Mouse (Mus musculus) c-Kit-negative CD71-positive TER-119-positive erythroid progenitor cells, embryonic 14.5 days (primary cell): Measurements from ENCODE around the gene Cyren.

Experiments
- DNase-seq: peaks from one replicate; pipeline ENCODE4 v3.0.0-alpha.2; 2013; ENCODE audit warnings: low read depth, low spot score

Cyren gene

DNA sequence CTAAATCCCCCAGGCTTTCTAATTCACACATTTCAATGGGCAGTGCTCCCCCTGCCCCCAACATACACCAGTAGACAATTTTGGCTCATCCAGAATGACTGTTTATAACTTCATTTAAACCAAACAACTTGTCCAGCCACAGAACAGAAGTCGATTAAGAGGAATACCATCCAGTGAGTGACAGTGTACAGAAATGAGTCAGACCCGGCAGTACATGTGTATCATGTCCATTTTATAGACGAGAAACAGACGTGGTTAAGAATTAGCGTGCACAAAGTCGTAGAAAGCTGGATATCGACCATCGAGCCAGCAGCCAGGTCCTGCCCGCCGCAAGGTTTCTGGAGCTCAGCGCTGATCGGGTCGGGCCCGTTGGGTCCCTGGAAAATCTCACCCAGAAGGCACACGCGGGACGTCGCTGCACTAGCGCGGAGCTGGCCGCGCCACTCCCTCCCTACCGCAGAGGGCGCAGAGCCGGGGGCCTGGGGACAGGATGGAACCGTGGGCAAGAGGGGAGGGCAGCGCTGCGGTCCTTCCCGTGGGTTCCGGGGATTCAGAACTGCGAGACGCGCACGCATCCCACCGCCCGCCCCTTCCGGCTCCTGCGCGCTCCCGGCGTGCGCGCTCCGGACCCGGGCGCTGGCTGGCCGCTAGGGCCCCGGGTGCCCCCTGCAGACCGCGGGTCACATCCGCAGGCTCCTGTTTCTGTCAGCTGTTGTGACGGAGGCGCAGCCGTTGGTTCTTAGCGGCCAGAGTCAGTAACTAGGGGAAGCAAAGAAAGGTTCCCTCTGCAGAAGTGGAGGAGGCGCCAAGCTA, at the start of gene Cyren:
TSS of gene Cyren (minus strand) at position 552 of the 813 bp plus-strand sequence.
- DNase-seq: peak; percentile 67

- DNase-seq: no peak
These were observed 49.7 kb upstream of the Cyren start for GRCm38 (mm10) chr6:34927594-34927993.

GRCm38 (mm10) chr6:34927156-34927555, 49.3 kb upstream of the Cyren start:
- peak; percentile 56 for DNase-seq

- DNase-seq: no peak
These were observed 44.1 kb upstream of the Cyren start for GRCm38 (mm10) chr6:34921941-34922340.

DNA sequence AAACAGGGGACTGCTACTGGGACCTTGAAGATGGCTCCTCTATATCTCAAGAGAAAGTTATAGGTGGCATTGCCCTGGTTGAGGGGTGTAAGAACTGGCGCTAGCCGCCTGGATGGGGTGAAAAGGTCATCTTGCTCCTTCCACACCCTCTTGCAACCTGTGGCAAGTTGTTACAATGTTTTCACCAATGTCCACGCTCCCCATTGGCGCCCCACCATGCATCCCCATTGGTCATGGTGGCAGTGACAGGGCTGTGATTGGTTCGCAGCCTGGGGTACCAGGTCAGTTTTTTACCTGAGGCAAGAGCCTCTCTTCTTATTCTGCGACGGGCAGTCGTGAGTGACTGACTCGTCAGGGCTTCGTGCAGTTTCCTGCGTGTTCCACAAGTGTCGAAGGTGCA, 42.8 kb upstream of the Cyren start:
- no peak for DNase-seq

- no peak for DNase-seq
These were observed 42.1 kb upstream of the Cyren start, which contains the start of gene Stra8 for GRCm38 (mm10) chr6:34919956-34920355. Gene Stra8 (plus strand): TSS chr6:34920163.

DNA sequence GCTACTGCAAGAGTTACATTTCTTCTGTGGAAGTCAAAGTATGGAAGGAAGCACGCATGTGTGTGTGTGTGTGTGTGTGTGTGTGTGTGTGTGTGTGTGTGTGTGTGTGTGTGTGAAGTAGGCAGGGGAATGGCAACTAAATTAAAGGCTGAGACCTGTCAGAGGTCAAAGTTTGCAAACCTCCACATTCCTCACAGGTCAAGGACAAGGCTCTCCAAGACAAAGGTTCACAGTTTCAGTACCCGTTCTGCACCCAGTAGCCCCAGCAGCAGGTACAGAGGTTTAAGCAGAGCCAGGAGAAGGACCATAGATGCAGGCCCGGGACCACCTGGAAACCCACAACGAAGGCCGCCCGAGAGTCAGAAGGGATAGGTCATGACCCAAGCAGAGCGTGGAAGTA, 41.3 kb upstream of the Cyren start:
- no peak for DNase-seq

DNA sequence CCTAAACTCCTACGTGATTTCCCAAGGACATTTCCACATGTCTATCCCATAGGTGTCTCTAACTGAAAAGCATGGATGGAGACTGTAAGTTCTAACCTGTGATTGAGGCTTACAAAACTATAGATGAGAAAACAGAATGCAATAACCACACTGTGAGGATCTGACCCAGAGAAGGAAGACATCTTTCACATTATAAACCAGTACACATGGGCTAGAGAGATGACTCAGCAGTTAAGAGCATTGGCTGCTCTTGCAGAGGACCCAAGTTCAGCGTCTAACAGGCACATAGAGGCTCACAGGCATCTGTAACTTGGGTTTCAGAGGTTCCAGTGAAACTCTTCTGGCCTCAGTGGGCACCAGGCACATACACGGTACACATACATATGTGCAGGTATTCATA, 36.6 kb upstream of the Cyren start:
- DNase-seq: no peak

DNA sequence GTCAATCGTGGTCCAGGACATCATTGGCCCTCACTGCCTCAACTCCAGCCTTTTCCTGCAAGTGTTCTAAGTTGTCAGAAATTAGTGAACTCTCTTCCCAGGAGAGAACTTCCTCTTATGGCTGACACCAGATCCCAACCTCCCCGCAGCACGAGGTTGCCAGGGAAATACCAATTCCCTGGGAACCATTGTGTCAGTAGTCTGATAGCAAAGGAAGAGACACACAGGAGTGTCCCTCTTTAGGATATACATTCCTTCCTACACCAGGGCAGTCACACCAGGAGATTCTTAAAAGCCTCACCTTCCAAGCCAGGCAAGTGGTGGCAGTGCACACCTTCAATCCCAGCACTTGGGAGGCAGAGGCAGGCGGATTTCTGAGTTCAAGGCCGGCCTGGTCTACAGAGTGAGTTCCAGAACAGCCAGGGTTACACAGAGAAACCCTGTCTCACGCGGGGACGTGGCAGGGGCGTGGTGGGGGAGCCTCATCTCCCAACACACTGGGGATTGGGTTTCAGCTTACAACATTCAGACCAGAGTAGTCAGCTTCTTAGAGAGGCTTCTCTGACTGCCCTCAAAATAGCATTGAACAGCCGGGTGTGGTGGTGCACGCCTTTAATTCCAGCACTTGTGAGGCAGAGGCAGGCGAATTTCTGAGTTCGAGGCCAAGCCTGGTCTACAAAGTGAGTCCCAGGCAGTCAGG, 35.6 kb upstream of the Cyren start:
- DNase-seq: no peak

DNA sequence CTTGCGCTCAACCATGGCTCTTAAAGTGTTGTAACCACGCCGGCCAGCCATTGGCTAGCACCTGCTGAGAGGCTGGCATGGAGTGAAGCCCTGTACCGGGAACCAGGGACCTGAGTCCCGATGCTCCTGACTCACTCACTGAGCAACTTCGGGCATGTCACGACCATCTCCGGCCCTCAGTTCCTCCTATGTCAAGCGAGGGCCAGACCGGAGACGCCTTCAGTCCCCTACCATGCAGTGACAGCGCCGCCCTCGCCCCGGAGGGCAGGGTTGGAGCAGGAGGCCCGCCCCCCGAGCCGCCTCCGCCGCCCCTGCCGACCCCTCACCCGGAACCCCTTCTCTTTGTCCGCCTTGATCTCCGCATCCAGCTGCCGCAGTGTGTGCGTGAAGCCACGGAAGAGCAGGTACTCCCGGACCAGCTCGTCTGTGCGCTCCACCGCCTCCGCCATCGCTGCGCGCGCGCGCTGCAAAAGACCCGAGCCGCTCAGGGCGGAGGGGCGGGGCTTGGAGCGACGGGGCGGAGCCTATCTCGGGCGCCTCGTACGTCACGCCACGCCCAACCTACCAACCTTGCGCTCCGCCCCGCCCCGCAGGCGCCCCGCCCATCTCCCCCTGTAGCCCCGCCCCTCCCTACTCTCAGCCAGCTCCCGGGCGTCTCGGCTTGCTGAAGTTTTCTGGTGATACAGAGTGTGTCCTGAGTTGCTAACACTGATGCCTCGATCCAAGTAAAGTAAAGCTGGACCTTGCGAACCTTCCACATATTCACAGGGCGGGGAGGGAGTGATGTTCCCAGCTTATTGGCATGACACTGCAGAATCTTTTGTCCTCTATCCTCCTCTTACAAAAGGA, 32.7 kb upstream of the Cyren start, which contains the start of gene Wdr91:
TSS of gene Wdr91 (minus strand) at position 506 of the 849 bp plus-strand sequence.
- DNase-seq: peak; percentile 91

DNA sequence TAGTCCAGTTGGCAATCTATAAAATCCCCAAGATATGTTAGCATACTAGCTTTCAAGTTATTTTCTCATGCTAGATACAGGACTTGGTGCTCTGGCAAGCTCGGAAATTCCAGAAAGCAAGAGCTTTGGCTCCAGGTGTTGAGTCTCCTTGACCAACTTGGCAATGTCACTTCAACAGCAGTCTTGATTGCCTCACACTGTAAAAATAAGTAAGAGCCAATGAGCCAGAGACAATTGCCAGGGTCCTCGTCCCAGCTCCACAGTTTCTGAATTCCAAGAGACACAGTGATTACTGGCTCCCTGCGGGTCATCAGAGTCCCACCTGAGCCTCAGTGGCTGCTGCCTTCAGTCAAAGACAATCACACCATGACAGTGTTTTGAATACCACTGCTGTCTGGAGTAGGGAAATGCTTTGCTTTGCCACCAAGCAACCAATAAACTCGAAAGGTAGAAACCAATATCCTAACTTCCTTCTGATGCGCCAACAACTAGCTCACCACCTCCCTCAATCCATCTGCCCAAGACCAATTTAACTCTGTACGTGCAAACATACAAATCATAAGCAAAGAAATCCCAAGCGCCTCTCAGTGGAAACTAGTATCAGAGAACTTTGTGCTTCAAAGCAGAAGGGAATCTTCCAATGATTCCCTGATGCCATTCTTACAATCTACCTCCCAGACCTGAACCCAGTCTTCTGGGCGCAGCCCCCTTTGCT, 31.9 kb upstream of the Cyren start:
- no peak for DNase-seq

DNA sequence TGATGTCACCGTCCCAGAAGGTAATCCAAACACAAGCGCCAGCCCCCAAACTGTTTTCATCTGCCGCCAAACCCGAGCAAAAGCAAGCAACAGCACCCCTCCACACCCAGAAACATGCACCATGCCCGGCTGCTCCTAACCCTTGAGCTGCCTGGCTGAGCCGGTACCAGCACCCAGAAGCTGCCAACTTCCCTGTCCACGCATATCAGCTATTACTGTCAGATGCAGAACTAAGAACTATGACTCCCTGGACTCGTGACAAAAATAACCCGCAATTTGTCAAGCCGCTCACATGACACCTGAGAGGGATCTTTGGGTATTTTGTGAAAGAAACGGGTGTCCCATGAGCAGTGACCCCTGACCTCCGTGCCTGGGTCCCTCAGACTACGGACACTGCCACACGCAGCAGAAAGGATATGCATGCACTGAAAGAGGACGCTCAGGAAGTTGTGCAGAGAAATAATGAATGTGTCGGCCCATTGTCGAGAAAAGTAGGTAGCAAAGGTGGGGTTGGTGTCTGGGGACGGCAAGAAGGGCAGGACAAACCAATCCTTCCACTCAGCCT, 29.9 kb upstream of the Cyren start:
- no peak for DNase-seq

GRCm38 (mm10) chr6:34907121-34907614, 29.3 kb upstream of the Cyren start:
- DNase-seq: peak; percentile 69

GRCm38 (mm10) chr6:34906661-34907060, 28.8 kb upstream of the Cyren start:
- no peak for DNase-seq

GRCm38 (mm10) chr6:34906125-34906524, 28.3 kb upstream of the Cyren start:
- DNase-seq: no peak

DNA sequence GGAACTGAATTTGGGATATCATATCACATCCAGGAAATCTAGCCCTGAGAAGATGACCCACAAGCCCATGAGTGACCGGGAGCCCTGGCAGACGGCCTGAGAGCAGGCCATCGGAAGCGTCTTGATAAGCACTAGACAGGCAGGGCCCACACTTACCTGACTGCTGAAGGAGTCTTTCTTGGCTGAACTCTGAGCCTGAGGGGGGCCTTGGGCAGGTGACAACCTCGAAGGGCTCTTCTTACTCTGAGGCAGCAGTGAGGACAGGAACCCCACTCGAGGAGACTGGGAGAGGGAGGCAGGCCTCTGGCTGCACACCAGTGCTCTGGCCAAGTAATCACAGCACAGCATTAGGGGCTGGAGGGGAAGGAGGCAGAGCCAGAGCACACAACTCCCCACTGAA, 26.5 kb upstream of the Cyren start:
- DNase-seq: no peak

GRCm38 (mm10) chr6:34903851-34904250, 26.0 kb upstream of the Cyren start:
- DNase-seq: no peak

DNA sequence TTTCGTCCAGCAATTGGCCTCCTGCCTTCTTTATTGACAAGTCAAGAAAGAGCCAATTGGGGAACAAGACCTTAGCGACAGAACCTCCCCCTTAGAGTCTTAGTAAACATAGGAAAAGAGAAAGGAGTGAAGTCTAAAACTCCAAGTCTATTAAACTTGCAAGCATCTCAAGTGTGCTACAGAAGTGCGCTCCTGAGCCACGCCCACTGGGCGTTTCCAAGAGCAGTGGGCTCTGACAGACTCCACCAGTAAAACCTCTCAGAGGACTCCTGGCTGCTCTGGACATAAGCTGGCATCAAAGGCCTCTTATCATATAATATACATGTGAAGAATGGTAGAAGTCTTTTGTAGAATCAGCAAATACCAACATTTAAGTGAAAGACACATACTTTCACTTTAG, 25.6 kb upstream of the Cyren start:
- no peak for DNase-seq

DNA sequence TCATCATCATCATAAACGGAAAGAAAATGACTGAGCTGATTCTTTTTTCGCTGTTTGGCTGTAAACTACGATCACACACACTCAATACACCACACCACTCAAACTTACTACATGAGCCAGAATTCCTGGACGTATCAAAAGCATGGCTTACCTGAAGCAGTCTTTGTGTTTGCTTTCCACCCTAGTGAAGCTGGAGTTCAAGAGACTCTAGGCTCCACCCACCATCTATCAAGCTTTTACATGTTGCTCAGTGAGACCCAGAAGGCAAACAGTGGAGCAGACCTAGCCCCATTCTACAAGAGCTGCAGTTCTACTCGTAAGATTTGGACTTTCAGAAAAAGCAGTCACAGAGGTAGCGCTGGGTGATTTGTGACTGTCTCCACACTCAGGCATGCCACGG, 24.7 kb upstream of the Cyren start:
- no peak for DNase-seq

- DNase-seq: no peak
These were observed 24.1 kb upstream of the Cyren start for GRCm38 (mm10) chr6:34901911-34902444.

- DNase-seq: no peak
These were observed 23.1 kb upstream of the Cyren start for GRCm38 (mm10) chr6:34900990-34901389.
